Mouse (Mus musculus) midbrain, embryonic 16.5 days (tissue): ENCODE measurements around the gene Tnpo3. TPM values are rescaled to one million over a fixed set of nuclear protein-coding genes. Genes with fewer than 3 reads are reported as not detected.

Experiments used
- ATAC-seq: fragments of 200-750 bp; cut with Nextera tagmentation; 2 replicates; pipeline ENCODE4 v1.8.0; 2017; ENCODE audit warnings: moderate TSS enrichment
- H3K27ac ChIP-seq: fragments of 300-500 bp; sonication (generic); 2 replicates; pipeline ENCODE4 v1.5.1; 2014; ENCODE audit warnings: mild to moderate bottlenecking, low read length, mixed read lengths
- H3K27me3 ChIP-seq: fragments of 300-500 bp; sonication (generic); 2 replicates; pipeline ENCODE4 v1.6.1; 2014; ENCODE audit warnings: low read depth, low read length, mixed read lengths; ENCODE audit not compliant: control insufficient read depth, insufficient read depth
- H3K36me3 ChIP-seq: fragments of 300-500 bp; sonication (generic); 2 replicates; pipeline ENCODE4 v1.6.1; 2014; ENCODE audit warnings: mild to moderate bottlenecking, low read length, moderate library complexity, mixed read lengths; ENCODE audit not compliant: control insufficient read depth, insufficient read depth
- H3K4me1 ChIP-seq: fragments of 300-500 bp; sonication (generic); 2 replicates; pipeline ENCODE4 v1.6.1; 2014; ENCODE audit warnings: mild to moderate bottlenecking, low read length, mixed read lengths; ENCODE audit not compliant: control insufficient read depth, insufficient read depth
- H3K4me2 ChIP-seq: fragments of 300-500 bp; sonication (generic); 2 replicates; pipeline ENCODE4 v1.6.1; 2014; ENCODE audit warnings: mild to moderate bottlenecking, low read length, mixed read lengths
- H3K4me3 ChIP-seq: fragments of 300-500 bp; sonication (generic); 2 replicates; pipeline ENCODE4 v1.5.1; 2014; ENCODE audit warnings: low read depth, mild to moderate bottlenecking, low read length, moderate library complexity, mixed read lengths
- H3K9ac ChIP-seq: fragments of 300-500 bp; sonication (generic); 2 replicates; pipeline ENCODE4 v1.6.1; 2014; ENCODE audit warnings: low read depth, low read length, mixed read lengths
- H3K9me3 ChIP-seq: fragments of 300-500 bp; sonication (generic); replicated peaks from 2 replicates; pipeline ENCODE4 v1.6.1; 2014; ENCODE audit warnings: mild to moderate bottlenecking, low read length, mixed read lengths; ENCODE audit not compliant: control insufficient read depth, poor library complexity, severe bottlenecking
- WGBS: fragments of 180-500 bp; shearing (Covaris S2); extraction: QIAGEN DNeasy Blood & Tissue Kit; methylation state at CpG from one replicate; pipeline ENCODE4 v1.1.7; 2014; 5-methylcytosine and 5-hydroxymethylcytosine counted together
- polyA plus RNA-seq: library from polyadenylated mRNA; unstranded; fragments of >200 nt; fragmentation: Nextera tagmentation; extraction: Ambion mirVana; gene quantifications from 2 replicates; pipeline ENCODE4 v1.2.1, GENCODE M21; 2015

The Tnpo3 gene
- polyA plus RNA-seq, 1 experiment from 2014 or later, result 92.5 TPM

GRCm38 (mm10) chr6:29536651-29537193 lies 73.0 kb downstream of the Tnpo3 start:
- 73% methylated on average over 4 of the region's 4 CpGs for WGBS
- H3K9me3 ChIP-seq, result no peaks in the 10 kb centered on the region
- ATAC-seq, result 0 out of 2 replicates have a peak, but pooled peaks have one; percentile 37
- H3K4me3 ChIP-seq, result no peak overlapping the region
- H3K4me2 ChIP-seq, result no peak overlapping the region
- peaks cover 9% of the 10 kb centered on the region; the same call in 1 of the 2 replicates for H3K36me3 ChIP-seq
- H3K9ac ChIP-seq, result no peak overlapping the region
- no peak overlapping the region for H3K27ac ChIP-seq
- no peaks in the 10 kb centered on the region for H3K27me3 ChIP-seq
- no peaks in the 10 kb centered on the region for H3K4me1 ChIP-seq

- no peak overlapping the region for H3K4me2 ChIP-seq
- WGBS, result 69% methylated on average over 6 of the region's 6 CpGs
- 0 out of 2 replicates have a peak, but pooled peaks have one; percentile 27 for ATAC-seq
These were observed 74.4 kb downstream of the Tnpo3 start for GRCm38 (mm10) chr6:29535316-29535715.

GRCm38 (mm10) chr6:29530050-29530449 lies 79.6 kb downstream of the Tnpo3 start:
- Histone ChIP-seq H3K27me3 (peaks cover 31% of the 10 kb centered on the region), H3K36me3 (no peaks in the 10 kb centered on the region), H3K9me3 (no peaks in the 10 kb centered on the region), H3K27ac (no peak overlapping the region), H3K4me3 (no peak overlapping the region), H3K9ac (no peak overlapping the region), H3K4me2 (no peak overlapping the region), H3K4me1 (peaks cover 10% of the 10 kb centered on the region)
- no peak for ATAC-seq
- 61% methylated on average over 4 of the region's 4 CpGs for WGBS

More at GRCm38 (mm10) chr6:29535316-29535715, 74.4 kb downstream of the Tnpo3 start:
- H3K9ac ChIP-seq, result no peak overlapping the region
- peaks cover 11% of the 10 kb centered on the region for H3K27me3 ChIP-seq
- no peak overlapping the region for H3K27ac ChIP-seq
- peaks cover 4% of the 10 kb centered on the region; the same call in 1 of the 2 replicates for H3K36me3 ChIP-seq
- no peaks in the 10 kb centered on the region for H3K9me3 ChIP-seq
- H3K4me3 ChIP-seq, result no peak overlapping the region
- no peaks in the 10 kb centered on the region for H3K4me1 ChIP-seq

GRCm38 (mm10) chr6:29529444-29529820 lies 80.3 kb downstream of the Tnpo3 start:
- Histone ChIP-seq H3K9me3 (no peaks in the 10 kb centered on the region), H3K36me3 (no peaks in the 10 kb centered on the region), H3K4me1 (peaks cover 10% of the 10 kb centered on the region), H3K4me2 (no peak overlapping the region), H3K27ac (no peak overlapping the region), H3K27me3 (peaks cover 31% of the 10 kb centered on the region), H3K9ac (no peak overlapping the region), H3K4me3 (no peak overlapping the region)
- WGBS, result 56% methylated on average over 2 of the region's 2 CpGs
- ATAC-seq, result no peak

- H3K4me1 ChIP-seq, result peaks cover 10% of the 10 kb centered on the region
- peaks cover 31% of the 10 kb centered on the region for H3K27me3 ChIP-seq
- H3K9ac ChIP-seq, result no peak overlapping the region
- H3K27ac ChIP-seq, result no peak overlapping the region
- H3K4me2 ChIP-seq, result no peak overlapping the region
- no peak for ATAC-seq
- no peaks in the 10 kb centered on the region for H3K36me3 ChIP-seq
- 28% methylated on average over 13 of the region's 13 CpGs for WGBS
- no peaks in the 10 kb centered on the region for H3K9me3 ChIP-seq
- H3K4me3 ChIP-seq, result no peak overlapping the region
These were observed 80.9 kb downstream of the Tnpo3 start for GRCm38 (mm10) chr6:29528561-29529443.

- peaks cover 31% of the 10 kb centered on the region for H3K27me3 ChIP-seq
- ATAC-seq, result no peak
- H3K36me3 ChIP-seq, result no peaks in the 10 kb centered on the region
- H3K27ac ChIP-seq, result no peak overlapping the region
- no peak overlapping the region for H3K4me3 ChIP-seq
- H3K9me3 ChIP-seq, result no peaks in the 10 kb centered on the region
- peaks cover 10% of the 10 kb centered on the region for H3K4me1 ChIP-seq
- no peak overlapping the region for H3K9ac ChIP-seq
- no peak overlapping the region for H3K4me2 ChIP-seq
- 22% methylated on average over 8 of the region's 8 CpGs for WGBS
These were observed 81.6 kb downstream of the Tnpo3 start for GRCm38 (mm10) chr6:29528165-29528505.

GRCm38 (mm10) chr6:29527361-29528164 lies 82.1 kb downstream of the Tnpo3 start:
- H3K4me2 ChIP-seq, result peak overlapping the region; percentile 97
- no peak overlapping the region for H3K27ac ChIP-seq
- H3K9me3 ChIP-seq, result no peaks in the 10 kb centered on the region
- H3K4me1 ChIP-seq, result peaks cover 10% of the 10 kb centered on the region
- no peaks in the 10 kb centered on the region for H3K36me3 ChIP-seq
- no peak overlapping the region; the same call in 1 of the 2 replicates for H3K9ac ChIP-seq
- ATAC-seq, result 0 out of 2 replicates have a peak, but pooled peaks have one; percentile 37
- H3K4me3 ChIP-seq, result peak overlapping the region; percentile 50
- peaks cover 31% of the 10 kb centered on the region for H3K27me3 ChIP-seq
- 3% methylated on average over 34 of the region's 34 CpGs for WGBS

GRCm38 (mm10) chr6:29526281-29527251 lies 83.1 kb downstream of the Tnpo3 start, which contains the start of gene Irf5:
Gene Irf5, plus strand, starts transcription at chr6:29526625.
- no peaks in the 10 kb centered on the region for H3K9me3 ChIP-seq
- H3K9ac ChIP-seq, result peak within 1 kb of the TSS; percentile 57; the same call in 1 of the 2 replicates
- no peak within 1 kb of the TSS for H3K27ac ChIP-seq
- H3K4me2 ChIP-seq, result peak within 1 kb of the TSS; percentile 97
- WGBS, result under 1% methylated on average over 70 of the region's 96 CpGs
- peak; percentile 58 for ATAC-seq
- peaks cover 10% of the 10 kb centered on the region for H3K4me1 ChIP-seq
- peak within 1 kb of the TSS; percentile 50 for H3K4me3 ChIP-seq
- no peaks in the 10 kb centered on the region for H3K36me3 ChIP-seq
- peaks cover 31% of the 10 kb centered on the region for H3K27me3 ChIP-seq
